Mouse (Mus musculus) C2C12 (cell line): ENCODE data around the gene Ap2s1. TPM values are rescaled to one million over a fixed set of nuclear protein-coding genes. Genes with fewer than 3 reads are reported as not detected.

Source experiments
- H3K27me3 ChIP-seq: one replicate; pipeline ENCODE4 v1.6.1; 2011; ENCODE audit not compliant: control insufficient read depth, insufficient read depth, insufficient read length
- H3K36me3 ChIP-seq: one replicate; pipeline ENCODE4 v1.6.1; 2011; ENCODE audit not compliant: control insufficient read depth, insufficient read depth
- H3K4me3 ChIP-seq: one replicate; pipeline ENCODE4 v1.5.1; 2011; ENCODE audit warnings: mild to moderate bottlenecking, control low read depth; ENCODE audit not compliant: poor library complexity, insufficient read depth, severe bottlenecking
- H3K79me2 ChIP-seq: one replicate; pipeline ENCODE4 v1.6.1; 2011; ENCODE audit not compliant: control insufficient read depth, insufficient read depth
- H3K79me3 ChIP-seq: one replicate; pipeline ENCODE4 v1.6.1; 2011; ENCODE audit warnings: low read depth, control low read depth
- H3ac ChIP-seq: one replicate; pipeline ENCODE3; 2011; ENCODE audit warnings: low read depth; ENCODE audit not compliant: control insufficient read depth, insufficient read length
- CEBPB ChIP-seq: IDR thresholded peaks from one replicate; pipeline ENCODE4 v1.6.1; 2011; ENCODE audit warnings: low read depth, mild to moderate bottlenecking, control low read depth, moderate library complexity
- CTCF ChIP-seq: IDR thresholded peaks from one replicate; pipeline ENCODE4 v1.5.1; 2011; ENCODE audit not compliant: control insufficient read depth, insufficient read depth, insufficient read length
- FOSL1 ChIP-seq: IDR thresholded peaks from one replicate; pipeline ENCODE4 v1.8.0; 2011; ENCODE audit warnings: mild to moderate bottlenecking, low read length; ENCODE audit not compliant: poor library complexity, insufficient read depth, severe bottlenecking
- MAX ChIP-seq: IDR thresholded peaks from one replicate; pipeline ENCODE4 v1.6.1; 2011; ENCODE audit warnings: mild to moderate bottlenecking, control low read depth
- MYOD1 ChIP-seq: IDR thresholded peaks from one replicate; pipeline ENCODE4 v1.6.1; 2011; ENCODE audit warnings: low read depth; ENCODE audit not compliant: control insufficient read depth, insufficient read length
- MYOG ChIP-seq: IDR thresholded peaks from one replicate; pipeline ENCODE4 v1.6.1; 2011; ENCODE audit not compliant: control insufficient read depth, insufficient read length; ENCODE audit errors: extremely low read depth
- USF1 ChIP-seq: IDR thresholded peaks from one replicate; pipeline ENCODE4 v1.6.1; 2011; ENCODE audit warnings: low read depth, mild to moderate bottlenecking, control low read depth, moderate library complexity
- polyA plus RNA-seq: library from polyadenylated mRNA; unstranded; fragments of >200 nt; fragmentation: generic; extraction: Trizol; gene quantifications from one replicate; pipeline ENCODE4 v1.2.1, GENCODE M21; 2012; ENCODE audit warnings: missing spikeins

Ap2s1 gene
- polyA plus RNA-seq, 1 experiment, result 301 TPM

GRCm38 (mm10) chr7:16794886-16795285 is 56.7 kb downstream of the Ap2s1 start:
- Histone ChIP-seq H3K27me3 (no peaks in the 10 kb centered on the region), H3ac (no peak overlapping the region), H3K79me3 (no peaks in the 10 kb centered on the region), H3K79me2 (no peaks in the 10 kb centered on the region), H3K36me3 (peaks cover 21% of the 10 kb centered on the region), H3K4me3 (no peak overlapping the region)
- TF ChIP-seq MYOG (no peak), CTCF (no peak), MAX (no peak), CEBPB (no peak), FOSL1 (no peak), USF1 (no peak), MYOD1 (no peak)

Other genes starting within 250 kb of the Ap2s1 start
- 26.8 TPM for gene Arhgap35, start 123.4 kb upstream of the Ap2s1 start, polyA plus RNA-seq
- not detected for gene Ceacam15, start 62.7 kb upstream of the Ap2s1 start, polyA plus RNA-seq
- gene Ceacam9, start 16.5 kb upstream of the Ap2s1 start, polyA plus RNA-seq, result not detected
- gene Slc1a5, start 42.9 kb downstream of the Ap2s1 start, polyA plus RNA-seq, result 31.5 TPM
- 50.4 TPM for gene Strn4, start 77.5 kb downstream of the Ap2s1 start, polyA plus RNA-seq
- gene Fkrp, start 78.3 kb downstream of the Ap2s1 start, polyA plus RNA-seq, result 28.9 TPM
- gene Prkd2, start 104.5 kb downstream of the Ap2s1 start, polyA plus RNA-seq, result 5.5 TPM
- gene Dact3, start 136.9 kb downstream of the Ap2s1 start, polyA plus RNA-seq, result 5.3 TPM
- gene Gng8, start 153.4 kb downstream of the Ap2s1 start, polyA plus RNA-seq, result 2.6 TPM
- 5.7 TPM for gene Ptgir, start 168.1 kb downstream of the Ap2s1 start, polyA plus RNA-seq
- gene Calm3, start 185.7 kb downstream of the Ap2s1 start, polyA plus RNA-seq, result 365 TPM
- gene Pnmal2, start 206.3 kb downstream of the Ap2s1 start, polyA plus RNA-seq, result 12.6 TPM
- not detected for gene Pnmal1, start 221.3 kb downstream of the Ap2s1 start, polyA plus RNA-seq
- gene Gm42372, start 244.7 kb downstream of the Ap2s1 start, polyA plus RNA-seq, result not detected